Mouse (Mus musculus) CH12.LX (cell line): ENCODE measurements around the gene Zfp846. TPM values are rescaled to one million over a fixed set of nuclear protein-coding genes. Genes with fewer than 3 reads are reported as not detected.

Experiments used
- DNase-seq: peaks from one replicate; pipeline ENCODE4 v3.0.0-alpha.2; 2013; ENCODE audit errors: extremely low read depth
- H3K27ac ChIP-seq: 2 replicates; pipeline ENCODE4 v1.5.1; 2012; ENCODE audit warnings: low read depth, mild to moderate bottlenecking, control low read depth, moderate library complexity; ENCODE audit not compliant: insufficient read depth
- H3K27me3 ChIP-seq: replicated peaks from 2 replicates; pipeline ENCODE3; 2012; ENCODE audit warnings: inconsistent platforms
- H3K36me3 ChIP-seq, 2 experiments: replicated peaks in 1 of 2; 2 replicates each; pipeline versions ENCODE3 to v1.6.1; 2012; ENCODE audit warnings: inconsistent platforms in 1 of 2, low read length in 1 of 2, mild to moderate bottlenecking in 1 of 2, mixed read lengths in 1 of 2, moderate library complexity in 1 of 2; ENCODE audit not compliant: control insufficient read depth in 1 of 2, insufficient read depth in 1 of 2
- H3K4me1 ChIP-seq, 2 experiments: 2 replicates each; pipeline ENCODE4 v1.6.1; 2012; ENCODE audit warnings: inconsistent platforms in 1 of 2, moderate library complexity in 1 of 2; ENCODE audit not compliant: insufficient read depth in 2 of 2, control insufficient read depth in 1 of 2
- H3K4me2 ChIP-seq: 2 replicates; pipeline ENCODE4 v1.6.1; 2012; ENCODE audit warnings: low read depth, mild to moderate bottlenecking, control low read depth; ENCODE audit not compliant: poor library complexity, insufficient read depth, severe bottlenecking
- H3K4me3 ChIP-seq, 3 experiments: fragments of 150-350 bp in 1 of 3; sonication (generic) in 1 of 3; replicated peaks in 1 of 3; 2 replicates each; pipeline versions ENCODE3 to v1.5.1; 2011 to 2012; ENCODE audit warnings: low read depth in 2 of 3, low read length in 2 of 3, mild to moderate bottlenecking in 2 of 3, moderate library complexity in 2 of 3, control low read depth in 1 of 3, improper control_type of control experiment in 1 of 3, inconsistent platforms in 1 of 3, mixed read lengths in 1 of 3; ENCODE audit not compliant: poor library complexity in 1 of 3
- H3K79me2 ChIP-seq: replicated peaks from 2 replicates; pipeline ENCODE4 v1.6.1; 2012; ENCODE audit warnings: mild to moderate bottlenecking, moderate library complexity; ENCODE audit not compliant: control insufficient read depth, poor library complexity, insufficient read depth, severe bottlenecking; ENCODE audit errors: extremely low read depth
- H3K9ac ChIP-seq: 2 replicates; pipeline ENCODE4 v1.6.1; 2012; ENCODE audit warnings: low read depth, mild to moderate bottlenecking, control low read depth, moderate library complexity; ENCODE audit not compliant: insufficient read depth
- H3K9me3 ChIP-seq: replicated peaks from 2 replicates; pipeline ENCODE3; 2012; ENCODE audit warnings: low read length, inconsistent platforms, mixed read lengths
- BHLHE40 ChIP-seq: IDR thresholded peaks from 2 replicates; pipeline ENCODE4 v1.6.1; 2011; ENCODE audit warnings: mild to moderate bottlenecking, low read depth, low read length, improper control_type of control experiment
- ELF1 ChIP-seq: IDR thresholded peaks from 2 replicates; pipeline ENCODE4 v1.6.1; 2014; ENCODE audit warnings: low read depth, mild to moderate bottlenecking, inconsistent platforms, low read length, improper control_type of control experiment
- EP300 ChIP-seq: IDR thresholded peaks from 2 replicates; pipeline ENCODE4 v1.6.1; 2011; ENCODE audit warnings: low read length, improper control_type of control experiment
- ETS1 ChIP-seq: conservative IDR thresholded peaks from 2 replicates; pipeline ENCODE4 v1.6.1; 2012; ENCODE audit warnings: low read depth, mild to moderate bottlenecking, inconsistent platforms, low read length, improper control_type of control experiment, moderate library complexity
- GABPA ChIP-seq: IDR thresholded peaks from 2 replicates; pipeline ENCODE4 v1.6.1; 2012; ENCODE audit warnings: low read depth, low read length, improper control_type of control experiment, inconsistent platforms; ENCODE audit not compliant: insufficient replicate concordance
- HCFC1 ChIP-seq: IDR thresholded peaks from 2 replicates; pipeline ENCODE4 v1.6.1; 2012; ENCODE audit warnings: low read depth, mild to moderate bottlenecking, inconsistent platforms, low read length, improper control_type of control experiment
- JUN ChIP-seq: IDR thresholded peaks from 2 replicates; pipeline ENCODE4 v1.6.1; 2011; ENCODE audit warnings: low read depth, mild to moderate bottlenecking, low read length, improper control_type of control experiment, moderate library complexity; ENCODE audit not compliant: insufficient read depth
- JUND ChIP-seq: conservative IDR thresholded peaks from 2 replicates; pipeline ENCODE4 v1.6.1; 2011; ENCODE audit warnings: low read depth, low read length, improper control_type of control experiment
- KAT2A ChIP-seq: IDR thresholded peaks from 2 replicates; pipeline ENCODE4 v1.6.1; 2012; ENCODE audit warnings: low read length, improper control_type of control experiment, inconsistent platforms; ENCODE audit not compliant: insufficient replicate concordance
- MAFK ChIP-seq: IDR thresholded peaks from 2 replicates; pipeline ENCODE4 v1.6.1; 2011; ENCODE audit warnings: low read length, improper control_type of control experiment; ENCODE audit not compliant: insufficient replicate concordance
- MAX ChIP-seq: IDR thresholded peaks from 2 replicates; pipeline ENCODE4 v1.6.1; 2011; ENCODE audit warnings: low read length, improper control_type of control experiment
- MAZ ChIP-seq: IDR thresholded peaks from 2 replicates; pipeline ENCODE4 v1.6.1; 2012; ENCODE audit warnings: low read depth, mild to moderate bottlenecking, inconsistent platforms, low read length, improper control_type of control experiment, moderate library complexity
- MEF2A ChIP-seq: IDR thresholded peaks from 2 replicates; pipeline ENCODE4 v1.6.1; 2014; ENCODE audit warnings: low read depth, mild to moderate bottlenecking, inconsistent platforms, low read length, improper control_type of control experiment, borderline replicate concordance
- MXI1 ChIP-seq: IDR thresholded peaks from 2 replicates; pipeline ENCODE4 v1.6.1; 2011; ENCODE audit warnings: mild to moderate bottlenecking, low read depth, low read length, improper control_type of control experiment
- MYC ChIP-seq: IDR thresholded peaks from 2 replicates; pipeline ENCODE4 v1.6.1; 2011; ENCODE audit warnings: low read depth, mild to moderate bottlenecking, improper control_type of control experiment, low read length
- NELFE ChIP-seq: IDR thresholded peaks from 2 replicates; pipeline ENCODE4 v1.6.1; 2011; ENCODE audit warnings: low read depth, low read length, improper control_type of control experiment
- NRF1 ChIP-seq: IDR thresholded peaks from 2 replicates; pipeline ENCODE4 v1.6.1; 2014; ENCODE audit warnings: low read depth, mild to moderate bottlenecking, inconsistent platforms, low read length, improper control_type of control experiment, moderate library complexity
- PAX5 ChIP-seq: IDR thresholded peaks from 2 replicates; pipeline ENCODE4 v1.6.1; 2012; ENCODE audit warnings: low read length, inconsistent platforms, mixed read lengths
- POLR2A ChIP-seq: IDR thresholded peaks from 2 replicates; pipeline ENCODE4 v1.6.1; 2011; ENCODE audit warnings: low read depth, mild to moderate bottlenecking, improper control_type of control experiment, low read length
- POLR2AphosphoS2 ChIP-seq: IDR thresholded peaks from 2 replicates; pipeline ENCODE4 v1.6.1; 2011; ENCODE audit warnings: low read depth, low read length, improper control_type of control experiment
- RAD21 ChIP-seq: IDR thresholded peaks from 2 replicates; pipeline ENCODE4 v1.6.1; 2011; ENCODE audit warnings: low read depth, mild to moderate bottlenecking, low read length, improper control_type of control experiment, moderate library complexity
- RCOR1 ChIP-seq: conservative IDR thresholded peaks from 2 replicates; pipeline ENCODE4 v1.6.1; 2012; ENCODE audit warnings: low read depth, mild to moderate bottlenecking, inconsistent platforms, low read length, improper control_type of control experiment
- SIN3A ChIP-seq: IDR thresholded peaks from 2 replicates; pipeline ENCODE4 v1.6.1; 2012; ENCODE audit warnings: low read length, improper control_type of control experiment, inconsistent platforms
- SMC3 ChIP-seq: IDR thresholded peaks from 2 replicates; pipeline ENCODE4 v1.6.1; 2011; ENCODE audit warnings: low read depth, low read length, improper control_type of control experiment
- TBP ChIP-seq: conservative IDR thresholded peaks from 2 replicates; pipeline ENCODE4 v1.6.1; 2011; ENCODE audit warnings: low read depth, low read length, improper control_type of control experiment
- TCF12 ChIP-seq: IDR thresholded peaks from 2 replicates; pipeline ENCODE4 v1.6.1; 2014; ENCODE audit warnings: low read depth, mild to moderate bottlenecking, inconsistent platforms, low read length, improper control_type of control experiment
- UBTF ChIP-seq: IDR thresholded peaks from 2 replicates; pipeline ENCODE4 v1.6.1; 2012; ENCODE audit warnings: low read depth, mild to moderate bottlenecking, inconsistent platforms, low read length, improper control_type of control experiment, moderate library complexity
- USF1 ChIP-seq: IDR thresholded peaks from 2 replicates; pipeline ENCODE4 v1.6.1; 2014; ENCODE audit warnings: low read depth, mild to moderate bottlenecking, inconsistent platforms, low read length, improper control_type of control experiment
- ZC3H11A ChIP-seq: IDR thresholded peaks from 2 replicates; pipeline ENCODE4 v1.6.1; 2012; ENCODE audit warnings: low read depth, mild to moderate bottlenecking, inconsistent platforms, low read length, improper control_type of control experiment
- ZMIZ1 ChIP-seq: IDR thresholded peaks from 2 replicates; pipeline ENCODE4 v1.6.1; 2012; ENCODE audit warnings: low read depth, mild to moderate bottlenecking, inconsistent platforms, low read length, improper control_type of control experiment
- ZNF384 ChIP-seq: IDR thresholded peaks from 2 replicates; pipeline ENCODE4 v1.6.1; 2012; ENCODE audit warnings: low read depth, low read length, improper control_type of control experiment, inconsistent platforms
- dilution Hi-C: fragments of 300-500 bp; cut with MboI; formaldehyde crosslinking; loops from 2 replicates; pipeline ENCODE4 v1.14.3; 2020; ENCODE audit warnings: low sequenced_read_pairs; ENCODE audit not compliant: extremely low pct_unique_long_range_greater_than_20kb, extremely low pct_ligation_motif_present
- in situ Hi-C: fragments of 300-500 bp; cut with MboI; formaldehyde crosslinking; loops from 3 replicates; pipeline ENCODE4 v1.14.3; 2019; ENCODE audit warnings: low sequenced_read_pairs, low pct_ligation_motif_present, low pct_unique_long_range_greater_than_20kb, mixed read lengths
- polyA plus RNA-seq: library from polyadenylated mRNA; unstranded; fragments of >175 nt; gene quantifications from 2 replicates; pipeline ENCODE4 v1.2.1, GENCODE M21; 2012; ENCODE audit warnings: low read depth; ENCODE audit not compliant: insufficient read length
- total RNA-seq, 2 experiments: library from RNA; depleted of rRNA; stranded (reverse); fragments of 300-350 nt in 1 of 2; fragments of >200 nt in 1 of 2; gene quantifications; 2 replicates each; pipeline ENCODE4 v1.2.3; 2012 to 2014

The Zfp846 gene
- total and polyA plus RNA-seq, 3 experiments, result 2.8 to 4.9 (median 4.8) TPM

DNA sequence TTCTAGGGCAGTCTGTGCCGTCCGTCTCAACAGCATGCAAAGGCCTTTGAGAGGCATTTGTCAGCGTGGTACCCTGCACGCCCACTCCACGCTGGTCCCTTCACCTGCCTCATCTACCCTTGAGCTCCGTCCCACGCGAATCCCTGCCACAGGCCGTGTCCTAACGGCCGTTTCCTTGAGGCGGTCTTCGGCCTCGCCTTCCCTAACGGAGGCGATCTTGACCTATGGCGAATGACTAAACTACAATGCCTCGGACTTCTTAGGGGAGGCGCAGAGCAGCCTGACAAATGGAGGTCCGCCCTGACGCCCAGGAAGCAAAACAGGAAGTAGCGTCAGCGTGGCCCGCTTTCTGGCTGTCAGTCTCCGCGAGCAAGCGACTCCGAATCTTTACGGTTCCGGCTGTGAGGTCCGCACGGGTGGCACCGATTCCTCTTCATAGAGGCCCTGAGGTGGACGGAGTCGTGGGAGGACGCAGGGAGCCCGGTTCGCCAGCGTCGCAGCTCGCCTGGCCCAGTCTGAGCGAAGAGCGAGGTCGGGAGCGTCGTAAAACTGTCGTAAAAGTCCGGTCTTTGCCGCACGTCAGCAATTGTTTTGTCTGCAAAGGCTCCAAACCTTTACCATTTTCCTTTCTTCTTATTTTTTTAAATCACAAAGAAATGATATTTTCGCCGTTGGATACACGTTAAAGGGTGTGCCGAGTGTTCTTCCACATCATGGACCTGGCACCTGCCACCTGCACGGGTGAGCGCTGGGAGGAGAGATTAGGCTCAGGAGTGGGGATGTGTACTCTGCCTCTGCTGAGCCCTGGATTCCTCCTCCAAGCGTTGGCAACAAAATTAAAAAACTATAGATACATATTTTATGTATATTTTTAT is 26.2 kb downstream of the Zfp846 start:
- dilution Hi-C loops, result no loop called here
- peaks cover 3% of the 10 kb centered on the region for H3K9me3 ChIP-seq

DNA sequence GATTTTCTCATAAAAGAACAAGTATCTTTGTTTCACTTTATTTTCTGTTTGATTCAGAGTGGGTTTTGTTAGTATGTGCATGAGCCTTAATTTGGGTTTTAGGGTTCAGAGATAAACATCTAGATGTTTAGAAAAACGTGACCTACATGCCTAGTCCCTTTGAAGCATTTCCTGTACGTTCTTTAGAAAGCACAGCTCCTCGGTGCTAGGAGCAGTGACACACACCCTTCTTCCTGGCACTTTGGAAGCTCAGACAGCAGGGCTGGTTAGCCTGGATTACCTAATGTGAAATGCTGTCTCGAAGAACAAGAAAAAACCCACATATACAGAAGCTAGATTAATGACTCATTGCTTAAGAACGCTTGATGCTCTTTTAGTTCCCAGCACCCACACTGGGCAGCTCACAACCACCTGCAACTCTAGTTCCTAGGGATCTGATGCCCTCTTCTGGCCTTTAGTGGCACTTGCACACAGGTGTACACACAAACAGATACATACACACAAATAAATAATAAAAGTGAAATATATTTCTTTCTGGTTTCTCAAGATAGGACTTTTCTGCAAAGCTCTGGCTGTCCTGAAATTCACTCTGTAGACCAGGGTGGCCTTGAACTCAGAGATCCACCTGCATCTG is 28.9 kb downstream of the Zfp846 start:
- Histone ChIP-seq H3K27ac (no peak overlapping the region), H3K27me3 (no peaks in the 10 kb centered on the region), H3K9me3 (peaks cover 3% of the 10 kb centered on the region), H3K79me2 (no peaks in the 10 kb centered on the region), H3K4me1 (peaks cover 0 to 11% of the 10 kb centered on the region in 2 experiments; a peak in 1 of 4 replicates), H3K9ac (no peak overlapping the region), H3K4me3 (no peak overlapping the region), H3K4me2 (no peak overlapping the region), H3K36me3 (peaks cover 0 to 15% of the 10 kb centered on the region in 2 experiments)
- in situ Hi-C loops, result no loop called here
- no peak for DNase-seq
- TF ChIP-seq UBTF, result no peak
- TF ChIP-seq GABPA, result no peak
- TF ChIP-seq RCOR1, result no peak
- no peak for TF ChIP-seq JUND
- TF ChIP-seq POLR2AphosphoS2, result no peak
- no peak for TF ChIP-seq HCFC1
- no peak for TF ChIP-seq NRF1
- no peak for TF ChIP-seq ZNF384
- no peak for TF ChIP-seq POLR2A
- TF ChIP-seq NELFE, result no peak
- TF ChIP-seq SMC3, result no peak
- no peak for TF ChIP-seq KAT2A
- TF ChIP-seq MEF2A, result no peak
- TF ChIP-seq MYC, result no peak
- dilution Hi-C loops, result no loop called here

More for the DNA sequence above, 26.2 kb downstream of the Zfp846 start:
- Histone ChIP-seq H3K27ac (peak overlapping the region; percentile 96), H3K9ac (peak overlapping the region; percentile 91), H3K4me1 (peaks cover 0 to 11% of the 10 kb centered on the region in 2 experiments; a peak in 1 of 4 replicates), H3K4me3 (peak overlapping the region; percentile 69 to 91 (median 86)), H3K79me2 (no peaks in the 10 kb centered on the region), H3K36me3 (peaks cover 0 to 15% of the 10 kb centered on the region in 2 experiments), H3K4me2 (peak overlapping the region; percentile 14), H3K27me3 (no peaks in the 10 kb centered on the region)
- in situ Hi-C loops, result no loop called here
- DNase-seq, result peak; percentile 88
- peak; percentile 74 for TF ChIP-seq TCF12
- no peak for TF ChIP-seq USF1
- peak; percentile 92 for TF ChIP-seq ELF1
- peak; percentile 38; the same call in 1 of the 2 replicates for TF ChIP-seq NRF1
- TF ChIP-seq ETS1, result no peak
- no peak for TF ChIP-seq MAZ
- TF ChIP-seq SMC3, result no peak
- peak; percentile 69; the same call in 1 of the 2 replicates for TF ChIP-seq MXI1
- TF ChIP-seq HCFC1, result peak; percentile 83
- peak; percentile 62; the same call in 1 of the 2 replicates for TF ChIP-seq POLR2AphosphoS2
- 0 out of 2 replicates have a peak, but pooled peaks have one; percentile 41 for TF ChIP-seq MAFK
- TF ChIP-seq RAD21, result no peak
- peak; percentile 83 for TF ChIP-seq POLR2A
- TF ChIP-seq JUND, result peak; percentile 34; the same call in 1 of the 2 replicates
- TF ChIP-seq NELFE, result peak; percentile 73
- 0 out of 2 replicates have a peak, but pooled peaks have one; percentile 2 for TF ChIP-seq BHLHE40
- no peak; the same call in 1 of the 2 replicates for TF ChIP-seq TBP
- peak; percentile 47 for TF ChIP-seq ZMIZ1
- TF ChIP-seq ZC3H11A, result no peak
- no peak for TF ChIP-seq UBTF
- no peak for TF ChIP-seq JUN
- TF ChIP-seq EP300, result no peak
- TF ChIP-seq MAX, result peak; percentile 45
- TF ChIP-seq PAX5, result no peak
- no peak for TF ChIP-seq ZNF384
- TF ChIP-seq KAT2A, result peak; percentile 69; the same call in 1 of the 2 replicates
- peak; percentile 82; the same call in 1 of the 2 replicates for TF ChIP-seq SIN3A
